Mouse (Mus musculus) ES-E14 (cell line): ENCODE results near the gene Mef2c.

Experiments
- HCFC1 ChIP-seq: IDR thresholded peaks from 2 replicates; pipeline ENCODE4 v1.6.1; 2012; ENCODE audit warnings: low read length, inconsistent platforms, borderline replicate concordance; ENCODE audit not compliant: insufficient read depth
- ZNF384 ChIP-seq: IDR thresholded peaks from 2 replicates; pipeline ENCODE4 v1.6.1; 2012; ENCODE audit warnings: low read depth, low read length, inconsistent platforms

GRCm38 (mm10) chr13:83499526-83499925 is 4.3 kb upstream of the Mef2c start:
- no peak for TF ChIP-seq ZNF384
- TF ChIP-seq HCFC1 = no peak
